Mouse (Mus musculus) MEL (cell line): Measurements from ENCODE around the gene Daam1.

ENCODE experiments used
- BHLHE40 ChIP-seq: IDR thresholded peaks from 2 replicates; pipeline ENCODE4 v1.6.1; 2012; ENCODE audit warnings: low read depth, mild to moderate bottlenecking, inconsistent platforms, low read length, improper control_type of control experiment, borderline replicate concordance
- CTCF ChIP-seq, 3 experiments: IDR thresholded peaks in 2 of 3; conservative IDR thresholded peaks in 1 of 3; 2 replicates each; pipeline ENCODE4 v1.5.1; 2011 to 2012; ENCODE audit warnings: low read length in 3 of 3, low read depth in 2 of 3, mild to moderate bottlenecking in 2 of 3, improper control_type of control experiment in 1 of 3, inconsistent platforms in 1 of 3, mixed read lengths in 1 of 3, moderate library complexity in 1 of 3; ENCODE audit not compliant: control insufficient read depth in 1 of 3, insufficient read depth in 1 of 3, poor library complexity in 1 of 3, severe bottlenecking in 1 of 3
- ELF1 ChIP-seq: IDR thresholded peaks from 2 replicates; pipeline ENCODE4 v1.6.1; 2014; ENCODE audit warnings: low read depth, mild to moderate bottlenecking, inconsistent platforms, low read length, improper control_type of control experiment, moderate library complexity
- EP300 ChIP-seq, 2 experiments: IDR thresholded peaks; 2 replicates each; pipeline ENCODE4 v1.6.1; 2011; ENCODE audit warnings: improper control_type of control experiment in 2 of 2, low read length in 2 of 2, low read depth in 1 of 2, mild to moderate bottlenecking in 1 of 2
- HCFC1 ChIP-seq: IDR thresholded peaks from 2 replicates; pipeline ENCODE4 v1.6.1; 2012; ENCODE audit warnings: low read depth, mild to moderate bottlenecking, inconsistent platforms, low read length, improper control_type of control experiment, moderate library complexity
- MAZ ChIP-seq: IDR thresholded peaks from 2 replicates; pipeline ENCODE4 v1.6.1; 2012; ENCODE audit warnings: low read depth, mild to moderate bottlenecking, inconsistent platforms, low read length, improper control_type of control experiment
- POLR2A ChIP-seq, 2 experiments: IDR thresholded peaks; 2 replicates each; pipeline ENCODE4 v1.6.1; 2011 to 2012; ENCODE audit warnings: low read length in 2 of 2, mild to moderate bottlenecking in 2 of 2, control low read depth in 1 of 2, improper control_type of control experiment in 1 of 2, low read depth in 1 of 2, moderate library complexity in 1 of 2; ENCODE audit not compliant: control insufficient read depth in 1 of 2, insufficient read depth in 1 of 2, poor library complexity in 1 of 2
- SMC3 ChIP-seq: IDR thresholded peaks from 2 replicates; pipeline ENCODE4 v1.6.1; 2011; ENCODE audit warnings: low read depth, low read length, improper control_type of control experiment
- TAL1 ChIP-seq: IDR thresholded peaks from 2 replicates; pipeline ENCODE4 v1.6.1; 2012; ENCODE audit warnings: mild to moderate bottlenecking, inconsistent platforms, low read length, moderate library complexity, mixed read lengths
- USF1 ChIP-seq: IDR thresholded peaks from 2 replicates; pipeline ENCODE4 v1.6.1; 2014; ENCODE audit warnings: low read depth, mild to moderate bottlenecking, inconsistent platforms, low read length, improper control_type of control experiment, moderate library complexity
- USF2 ChIP-seq, 2 experiments: IDR thresholded peaks; 2 replicates each; pipeline ENCODE4 v1.6.1; 2011 to 2012; ENCODE audit warnings: improper control_type of control experiment in 2 of 2, low read length in 2 of 2, borderline replicate concordance in 1 of 2, inconsistent platforms in 1 of 2, low read depth in 1 of 2, mild to moderate bottlenecking in 1 of 2; ENCODE audit not compliant: insufficient read depth in 1 of 2
- ZKSCAN1 ChIP-seq: IDR thresholded peaks from 2 replicates; pipeline ENCODE4 v1.6.1; 2012; ENCODE audit warnings: low read depth, mild to moderate bottlenecking, inconsistent platforms, low read length, improper control_type of control experiment, moderate library complexity
- ZMIZ1 ChIP-seq: IDR thresholded peaks from 2 replicates; pipeline ENCODE4 v1.6.1; 2012; ENCODE audit warnings: low read depth, mild to moderate bottlenecking, inconsistent platforms, low read length, improper control_type of control experiment, moderate library complexity

GRCm38 (mm10) chr12:71783970-71784369, 46.9 kb upstream of the Daam1 start:
- TF ChIP-seq MAZ (no peak), BHLHE40 (no peak), ELF1 (no peak), POLR2A (IDR thresholded peaks at IDR 0.05; ENCODE audit: control insufficient read depth in 1 of 2, insufficient read depth in 1 of 2, low read depth in 1 of 2, low read length in 2 of 2, poor library complexity in 1 of 2) (no peak), SMC3 (no peak), CTCF (IDR thresholded peaks at IDR 0.05 in 2 of 3, conservative IDR thresholded peaks at IDR 0.05 in 1 of 3; ENCODE audit: control insufficient read depth in 1 of 3, insufficient read depth in 1 of 3, low read depth in 2 of 3, low read length in 3 of 3, poor library complexity in 1 of 3, severe bottlenecking in 1 of 3) (no peak), TAL1 (no peak), USF1 (no peak), ZKSCAN1 (no peak), HCFC1 (no peak), EP300 (IDR thresholded peaks at IDR 0.05; ENCODE audit: low read depth in 1 of 2, low read length in 2 of 2) (no peak), USF2 (IDR thresholded peaks at IDR 0.05; ENCODE audit: borderline replicate concordance in 1 of 2, insufficient read depth in 1 of 2, low read depth in 1 of 2, low read length in 2 of 2) (no peak), ZMIZ1 (no peak)
